Mouse (Mus musculus): Measurements from ENCODE around the gene Ptpn14.

The Ptpn14 gene

DNA sequence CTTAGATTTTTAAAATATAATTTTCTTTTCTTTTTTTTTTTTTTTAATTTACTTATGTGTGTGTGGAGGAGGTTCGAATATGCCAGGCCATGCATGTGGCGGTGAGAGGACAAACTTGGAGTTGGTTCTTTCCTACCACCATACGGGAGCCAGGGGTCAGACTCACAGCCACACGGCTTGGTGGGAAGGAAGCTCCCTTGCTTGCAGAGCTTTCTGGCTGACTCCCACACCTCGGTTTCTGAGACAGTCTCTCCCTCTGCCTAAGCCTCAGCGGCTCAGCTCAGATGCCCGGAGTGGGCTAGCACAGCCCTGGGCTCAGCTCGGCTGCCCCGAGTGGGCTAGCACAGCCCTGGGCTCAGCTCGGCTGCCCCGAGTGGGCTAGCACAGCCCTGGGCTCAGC, 10.5 kb upstream of the Ptpn14 start:
- no peak for DNase-seq (ENCODE audit: extremely low spot score)

DNA sequence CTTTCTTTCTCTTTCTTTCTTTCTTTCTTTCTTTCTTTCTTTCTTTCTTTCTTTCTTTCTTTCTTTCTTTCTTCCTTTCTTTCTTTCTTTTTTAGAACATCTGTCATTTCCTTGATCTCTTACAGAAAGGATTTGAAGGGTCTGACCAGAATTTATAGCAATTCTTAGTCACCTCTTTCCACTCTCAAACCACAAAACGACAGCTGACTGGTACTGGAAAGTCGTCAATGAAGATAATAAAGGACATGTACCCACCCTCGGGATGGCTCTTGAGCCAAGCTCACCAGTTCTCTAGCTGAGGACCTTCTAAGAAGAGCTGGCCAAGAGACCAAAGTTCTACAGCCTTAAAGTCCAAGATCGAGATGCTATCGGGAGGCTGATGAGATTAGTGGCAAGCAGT, 9.5 kb upstream of the Ptpn14 start:
- no peak for DNase-seq (ENCODE audit: extremely low spot score)

DNA sequence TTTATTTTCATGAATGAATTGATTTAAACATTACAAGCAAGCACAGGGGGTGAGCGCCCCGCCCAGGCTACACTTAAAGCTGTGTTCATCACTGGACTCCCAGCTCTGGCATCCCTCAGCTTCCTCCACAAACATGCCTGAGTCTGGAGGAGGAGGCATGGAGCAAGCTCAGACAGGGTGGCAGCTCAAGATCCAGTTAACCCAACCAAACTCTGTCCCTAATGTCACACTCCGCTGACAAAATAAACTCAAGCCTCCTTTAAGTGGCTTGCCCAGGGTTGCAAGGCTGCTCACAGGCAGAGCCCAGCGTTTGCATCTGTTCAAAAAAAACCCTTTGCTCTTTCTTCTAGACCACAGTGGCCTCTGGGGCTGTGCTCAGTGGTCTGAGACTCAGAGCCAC, 1.9 kb upstream of the Ptpn14 start:
- DNase-seq (ENCODE audit: extremely low spot score): no peak

DNA sequence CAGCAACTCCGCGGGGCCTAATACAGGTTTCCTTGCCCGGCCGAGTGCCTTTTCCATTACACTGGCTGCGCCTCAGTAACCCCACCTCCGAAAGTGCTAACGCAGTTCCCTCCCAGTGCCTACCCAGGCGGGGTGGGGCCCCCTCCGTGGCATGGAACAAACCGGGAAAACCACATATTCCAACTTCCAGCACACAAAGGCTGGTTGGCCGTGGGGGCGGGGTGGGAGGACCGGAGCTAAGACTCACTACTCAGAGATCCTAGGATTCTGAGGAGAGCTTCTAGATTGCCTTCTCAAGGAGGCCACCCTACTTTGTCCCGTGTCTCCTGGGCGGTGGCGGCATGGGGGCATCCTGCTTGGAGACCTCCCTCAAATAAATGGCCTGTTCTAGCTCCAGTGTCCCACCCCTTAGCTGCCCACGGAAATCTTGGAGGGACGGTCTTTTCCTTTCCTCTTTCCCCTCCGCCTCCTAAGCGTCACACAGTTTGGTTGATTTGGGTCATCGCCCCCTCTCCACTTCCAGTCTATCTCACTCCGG, 653 bp upstream of the Ptpn14 start:
- peak; percentile 78 for DNase-seq (ENCODE audit: extremely low spot score)

DNA sequence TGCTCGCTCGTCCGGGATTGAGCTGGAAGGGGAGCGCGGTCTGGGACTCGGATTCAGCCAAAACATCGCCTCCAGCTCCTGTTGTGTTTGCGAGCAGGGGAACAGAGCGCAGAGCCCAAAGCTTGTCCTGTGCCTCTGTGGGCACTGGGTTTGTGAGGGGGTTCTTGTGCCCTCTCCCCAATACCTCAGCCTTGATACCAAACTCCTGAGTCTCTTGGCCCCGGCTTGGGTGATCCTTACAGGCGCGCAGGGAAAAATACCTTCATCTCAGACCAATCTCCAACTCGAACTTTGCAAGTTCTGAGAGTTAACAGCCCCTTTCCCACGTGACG, 682 bp downstream of the Ptpn14 start:
- no peak for DNase-seq (ENCODE audit: extremely low spot score)

DNA sequence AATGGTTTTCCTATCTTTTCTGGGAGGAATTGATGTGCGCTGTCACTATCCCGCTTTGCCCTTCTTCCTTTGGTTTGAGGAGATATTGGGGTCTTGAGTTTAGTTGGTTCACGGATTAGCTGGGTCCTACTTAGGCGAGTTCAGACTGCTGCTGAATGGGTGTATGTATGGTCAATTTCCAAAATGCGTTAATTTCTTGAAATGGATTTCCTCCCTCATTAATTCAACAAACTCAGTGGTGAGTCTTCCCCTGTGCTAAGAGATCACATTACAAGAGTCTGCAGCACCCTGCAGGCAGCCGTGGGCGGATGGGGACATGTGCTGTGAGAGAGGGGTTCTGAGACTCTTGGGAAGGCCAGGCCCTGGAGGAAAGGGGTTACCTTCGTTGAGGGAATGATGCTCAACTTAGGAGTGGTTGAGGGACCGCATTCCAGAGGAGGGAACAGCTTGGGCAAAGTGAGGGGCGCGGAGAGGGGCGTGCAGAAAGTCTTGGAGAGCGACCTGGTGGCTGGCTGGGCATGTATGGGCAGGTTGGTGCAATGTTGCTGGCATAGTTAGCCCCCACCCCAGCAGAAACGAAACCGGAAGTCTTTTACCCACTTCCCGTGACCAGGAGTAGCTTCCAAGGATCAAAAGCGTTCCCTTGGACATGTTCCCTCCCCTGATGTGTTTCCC, 1.2 kb downstream of the Ptpn14 start:
- no peak for DNase-seq (ENCODE audit: extremely low spot score)

DNA sequence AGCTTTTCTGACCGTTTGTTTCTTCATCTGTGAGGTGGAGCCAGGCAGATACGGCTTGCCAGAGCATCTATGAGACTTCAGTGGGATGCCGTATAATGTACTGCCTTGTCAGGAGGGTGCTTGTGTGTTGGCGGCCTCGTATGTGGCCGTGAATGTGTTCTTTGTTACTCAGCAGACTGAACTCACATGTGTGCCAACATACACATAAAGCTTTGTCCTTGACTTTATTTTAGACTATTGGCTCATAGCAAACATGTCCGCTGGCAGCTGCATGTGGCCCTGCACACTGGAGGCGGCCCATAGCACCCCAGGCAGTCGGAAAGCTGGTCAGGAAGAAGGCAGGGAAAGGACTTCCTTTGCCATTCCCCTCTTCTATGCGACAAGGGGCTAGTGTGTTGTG, 3.6 kb downstream of the Ptpn14 start:
- DNase-seq (ENCODE audit: extremely low spot score): no peak

DNA sequence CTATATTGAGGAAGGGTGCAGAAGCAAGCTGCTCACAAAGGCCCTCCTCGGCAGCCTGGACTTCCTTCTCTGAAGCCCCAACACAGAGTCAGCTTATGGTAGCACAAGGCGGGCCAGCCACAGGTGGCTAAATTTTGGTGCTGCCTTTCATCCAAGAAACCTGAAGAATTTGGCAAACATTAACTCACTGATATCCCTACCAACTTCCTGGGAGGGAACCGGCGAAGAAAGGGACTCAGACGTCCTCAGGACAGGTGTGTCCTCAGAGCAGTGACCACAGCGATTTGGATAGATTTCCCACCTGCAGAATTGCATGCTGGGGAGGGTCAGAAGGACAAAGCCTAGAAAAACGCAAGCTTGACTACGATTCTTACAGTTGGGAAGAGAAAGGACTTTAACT, 4.1 kb downstream of the Ptpn14 start:
- no peak for DNase-seq (ENCODE audit: extremely low spot score)

DNA sequence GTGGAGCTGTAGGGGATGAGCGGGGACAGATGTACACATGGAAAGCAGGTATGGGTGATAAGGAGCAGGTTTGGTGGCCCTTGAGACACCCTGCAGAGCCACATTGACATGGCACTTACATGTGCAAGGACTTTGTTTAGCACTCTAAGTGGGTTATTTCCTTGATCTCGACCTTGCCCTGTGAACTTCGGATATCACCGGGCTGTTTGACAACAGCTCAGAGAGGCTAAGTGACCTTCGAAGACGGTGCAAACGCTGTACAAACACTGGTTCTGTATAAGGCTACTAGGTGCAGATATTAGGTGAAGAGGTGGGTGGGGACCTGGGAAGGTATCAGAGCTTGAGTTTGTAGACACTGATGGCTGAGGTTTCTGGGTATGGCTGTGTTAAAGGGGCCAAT, 12.0 kb downstream of the Ptpn14 start:
- no peak for DNase-seq (ENCODE audit: extremely low spot score)

DNA sequence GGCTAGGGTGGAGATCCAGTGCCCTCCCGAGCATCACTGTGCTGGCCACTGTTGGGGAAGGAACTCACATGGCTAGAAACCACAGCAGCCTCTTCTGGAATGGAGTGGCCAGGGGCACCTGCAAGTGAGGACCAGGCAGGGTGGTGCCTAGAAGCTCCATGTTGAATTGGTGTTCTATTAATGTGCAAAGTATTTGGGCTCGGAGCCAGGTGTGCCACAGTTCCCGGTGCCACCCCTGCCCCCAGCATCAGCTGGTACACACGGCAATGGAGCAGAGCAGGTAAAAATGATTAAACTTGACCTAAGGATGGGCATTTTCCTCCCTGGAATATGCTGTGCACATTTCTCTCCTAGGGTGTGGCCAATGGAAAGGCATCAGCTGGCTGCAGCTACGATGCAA, 14.0 kb downstream of the Ptpn14 start:
- DNase-seq (ENCODE audit: extremely low spot score): no peak

DNA sequence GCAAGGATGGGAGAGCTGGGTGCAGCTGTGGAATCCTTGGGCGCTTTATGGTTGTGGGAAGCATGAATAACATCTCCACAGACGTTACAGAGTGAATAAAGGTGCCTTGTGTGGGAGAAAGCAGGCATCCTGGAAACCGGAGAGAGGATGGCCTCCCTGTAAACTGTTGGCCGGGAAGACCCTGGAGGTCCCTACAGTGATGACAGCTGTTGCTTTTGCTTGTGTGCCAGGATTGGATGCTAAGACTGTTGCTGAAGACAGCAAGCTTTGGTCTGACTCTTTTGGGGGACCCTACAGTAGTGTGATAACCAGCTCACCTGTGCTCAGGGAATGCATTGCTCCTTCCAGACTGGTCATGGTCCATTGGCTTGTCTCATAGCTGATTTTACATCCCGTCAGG, 15.1 kb downstream of the Ptpn14 start:
- no peak for DNase-seq (ENCODE audit: extremely low spot score)

DNA sequence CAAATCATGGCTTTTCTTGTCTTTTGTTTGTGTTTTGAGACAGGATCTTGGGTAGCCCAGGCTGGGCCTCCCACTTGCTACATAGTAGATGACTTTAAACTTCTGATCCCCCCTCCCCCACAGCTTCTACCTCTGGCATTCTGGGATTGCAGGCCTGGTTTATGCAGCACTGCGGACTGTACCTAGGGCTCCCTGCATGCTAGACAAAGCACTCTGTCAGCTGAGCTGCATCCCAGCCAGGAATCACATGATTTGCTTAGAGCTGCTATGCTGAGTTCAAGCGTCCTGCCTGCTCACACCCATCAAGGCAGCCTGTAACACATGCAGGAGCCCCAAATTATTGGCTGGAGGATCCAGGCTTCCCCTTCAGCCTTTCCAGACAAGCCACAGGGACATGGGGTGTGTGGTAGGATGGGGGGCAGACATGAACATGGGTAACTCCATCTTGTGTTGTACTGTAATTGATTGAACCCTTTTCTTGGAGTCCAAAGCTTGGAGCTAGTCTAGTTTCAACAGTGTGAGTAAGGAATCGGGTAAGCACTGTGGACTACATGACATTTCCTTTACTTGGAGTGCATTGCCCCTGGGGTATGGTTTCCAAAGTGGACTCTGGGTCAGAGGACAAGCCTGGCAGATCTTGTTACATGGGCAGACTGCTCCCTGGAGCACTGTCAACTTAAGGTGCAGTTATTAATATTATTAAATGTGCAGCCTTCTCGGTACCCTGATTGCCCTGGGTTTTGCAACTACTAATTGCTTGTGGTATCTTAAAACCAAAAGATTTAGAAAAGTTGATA, 17.0 kb downstream of the Ptpn14 start:
- DNase-seq (ENCODE audit: extremely low spot score): no peak

DNA sequence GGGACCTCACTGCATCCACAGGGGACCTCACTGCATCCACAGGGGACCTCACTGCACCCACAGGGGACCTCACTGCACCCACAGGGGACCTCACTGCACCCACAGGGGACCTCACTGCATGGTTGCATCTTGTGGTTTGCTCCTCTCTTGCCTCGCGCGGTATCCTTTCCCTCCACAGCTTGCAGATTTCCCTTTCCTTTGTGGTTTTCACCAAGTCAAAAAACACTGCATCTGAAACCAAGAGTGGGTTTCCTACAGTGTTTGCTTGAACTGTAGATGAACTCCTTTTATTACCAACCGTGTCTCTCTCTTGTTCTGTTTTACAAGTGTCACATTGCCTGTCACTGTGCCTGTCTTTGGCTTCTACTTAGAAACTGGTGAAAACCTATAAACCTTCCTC, 18.5 kb downstream of the Ptpn14 start:
- no peak for DNase-seq (ENCODE audit: extremely low spot score)

DNA sequence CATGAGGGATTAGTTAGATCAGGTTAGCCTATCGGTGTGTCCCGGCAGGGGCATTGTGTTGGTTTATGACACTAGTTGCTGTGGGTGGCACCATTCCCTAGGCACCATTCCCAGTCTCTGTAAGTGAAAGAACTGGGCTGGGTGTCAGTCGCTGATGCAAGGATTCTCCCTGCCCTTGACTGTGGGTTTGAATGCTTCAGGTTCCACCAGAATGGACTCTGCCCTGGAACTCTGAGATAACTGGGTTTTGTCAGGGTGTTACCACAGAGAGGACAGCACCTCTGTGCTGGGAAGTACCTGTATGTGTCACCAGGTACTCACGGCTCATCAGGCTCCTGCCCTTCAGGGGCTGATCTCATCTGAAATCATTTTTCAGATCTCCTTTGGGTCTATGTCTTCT, 21.7 kb downstream of the Ptpn14 start:
- DNase-seq (ENCODE audit: extremely low spot score): no peak

DNA sequence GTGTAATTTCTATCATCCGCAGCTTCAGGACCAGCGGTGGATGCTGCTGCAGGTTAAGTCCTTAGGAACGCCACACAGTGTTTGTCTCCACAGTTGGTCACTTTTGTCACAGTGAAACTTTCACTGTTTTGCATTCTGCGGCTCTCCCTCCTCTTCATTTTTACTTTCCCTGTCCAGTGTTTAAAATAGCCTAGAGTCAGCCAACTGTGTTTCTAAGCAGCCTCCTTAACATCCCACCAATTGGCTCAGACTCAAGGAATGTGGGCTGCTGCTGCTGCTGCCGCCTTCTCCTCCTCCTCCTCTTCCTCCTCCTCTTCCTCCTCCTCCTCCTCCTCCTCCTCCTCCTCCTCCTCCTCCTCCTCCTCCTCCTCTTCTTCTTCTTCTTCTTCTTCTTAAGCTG, 22.2 kb downstream of the Ptpn14 start:
- DNase-seq (ENCODE audit: extremely low spot score): no peak

DNA sequence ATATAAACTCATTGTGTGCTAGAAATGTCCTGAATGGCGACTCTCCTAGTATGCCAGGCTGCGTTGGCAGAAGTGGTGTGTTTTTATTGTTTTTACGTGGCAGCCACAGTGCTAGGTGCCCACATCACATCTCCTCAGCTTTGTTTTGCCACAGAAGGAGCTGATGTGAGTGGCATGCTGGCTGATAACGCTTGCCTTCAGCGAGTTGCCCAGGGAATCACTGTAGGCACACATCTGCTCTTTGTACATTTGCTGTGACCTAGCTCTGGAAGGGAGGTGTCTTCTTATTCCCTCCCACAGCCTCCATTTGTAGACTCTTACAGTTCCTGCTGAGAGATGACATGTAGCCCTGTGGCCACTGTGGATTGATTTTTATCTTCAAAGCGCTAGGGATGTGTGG, 24.2 kb downstream of the Ptpn14 start:
- no peak for DNase-seq (ENCODE audit: extremely low spot score)

DNA sequence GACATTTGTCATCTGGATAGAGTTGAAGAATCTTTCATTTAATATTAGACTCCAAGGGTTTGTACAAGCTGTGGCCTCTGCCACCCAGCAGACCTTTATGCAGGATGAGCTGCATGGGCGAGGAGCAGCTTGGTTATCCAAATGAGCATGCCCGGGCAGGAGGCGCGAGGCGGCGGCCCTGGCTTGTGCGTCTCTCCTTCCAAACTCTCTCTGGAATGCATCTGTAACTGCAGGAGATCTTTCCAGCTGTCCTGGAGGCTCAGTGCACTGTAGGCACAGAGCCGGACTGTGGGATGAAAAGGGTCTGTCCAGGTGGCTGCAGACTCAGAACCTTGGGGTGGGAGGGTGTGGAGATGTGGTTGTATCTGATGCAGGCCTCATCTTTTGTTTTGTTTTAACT, 27.0 kb downstream of the Ptpn14 start:
- DNase-seq (ENCODE audit: extremely low spot score): no peak

DNA sequence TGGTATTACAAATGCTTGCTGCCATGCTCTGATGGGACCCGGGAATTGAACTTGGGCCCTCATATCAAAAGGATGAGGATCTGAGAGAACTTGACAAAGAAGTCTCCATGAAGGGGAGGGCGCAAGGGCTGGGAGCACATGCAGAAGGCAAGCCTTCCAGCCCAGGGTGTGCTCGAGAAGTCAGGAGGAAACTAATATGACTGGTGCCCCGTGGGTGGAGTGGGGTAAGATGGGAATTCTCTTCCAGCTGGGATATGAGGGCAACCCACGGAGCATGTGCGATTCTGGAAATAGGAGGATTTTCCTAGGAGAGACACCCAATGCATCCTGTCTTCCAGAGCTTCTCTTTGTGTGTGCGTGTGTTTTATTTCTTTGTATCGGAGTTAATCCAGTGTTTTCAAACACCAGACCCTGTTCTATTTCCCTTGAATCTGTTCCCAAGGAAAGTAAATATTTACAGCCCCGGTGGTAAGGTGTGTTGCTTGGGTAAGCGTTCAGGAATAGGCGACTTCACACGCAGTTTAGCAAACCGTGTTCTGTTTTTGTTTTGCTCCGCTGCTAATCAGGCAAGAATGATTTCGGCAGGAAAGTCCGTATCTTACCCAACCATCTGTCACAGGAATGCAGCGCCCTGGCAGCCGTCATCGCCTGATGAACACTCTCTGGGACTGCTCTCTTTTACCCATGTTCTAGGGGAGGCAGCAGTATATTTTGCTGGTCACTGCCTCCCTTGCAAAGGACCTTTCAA, 28.4 kb downstream of the Ptpn14 start:
- peak; percentile 48 for DNase-seq (ENCODE audit: extremely low spot score)

DNA sequence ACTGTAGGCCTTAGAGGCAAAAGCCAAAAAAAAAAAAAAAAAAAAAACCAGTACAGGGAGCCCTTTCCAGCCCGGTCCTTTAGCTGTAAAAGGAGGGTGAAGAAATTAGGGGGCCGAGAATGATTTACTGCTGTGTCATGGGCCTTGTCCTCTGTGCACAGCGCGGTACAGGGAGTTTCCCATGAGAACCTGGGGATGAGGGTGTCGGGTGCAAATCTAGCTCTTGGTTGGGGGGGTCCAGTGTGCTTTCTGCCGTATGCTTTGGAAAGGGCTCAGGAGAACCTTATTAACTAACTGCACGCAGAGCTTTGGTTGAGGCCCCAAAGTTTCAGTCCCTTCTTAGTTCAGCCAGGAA, 29.0 kb downstream of the Ptpn14 start:
- no peak for DNase-seq (ENCODE audit: extremely low spot score)

DNA sequence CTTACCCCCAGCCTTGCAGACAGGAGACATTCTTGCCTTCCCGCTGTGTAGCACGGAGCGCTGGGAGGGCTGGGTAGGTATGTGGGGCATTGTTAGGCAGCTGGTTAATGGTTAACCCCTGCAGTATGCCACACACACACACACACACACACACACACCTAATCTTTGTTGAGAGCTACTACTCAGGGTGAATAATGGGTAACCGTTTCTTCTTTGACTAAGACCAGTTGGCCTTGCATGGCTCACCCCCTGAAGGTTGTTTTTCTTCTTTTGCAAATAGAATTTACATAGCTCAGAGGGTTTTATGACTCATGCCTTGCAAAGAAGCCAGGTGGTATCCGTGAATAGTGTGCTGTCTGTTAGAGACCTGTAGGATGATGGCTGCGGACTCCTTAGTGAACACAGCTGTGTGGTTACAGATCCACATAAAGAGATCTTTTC, 33.5 kb downstream of the Ptpn14 start:
- peak; percentile 23 for DNase-seq (ENCODE audit: extremely low spot score)

DNA sequence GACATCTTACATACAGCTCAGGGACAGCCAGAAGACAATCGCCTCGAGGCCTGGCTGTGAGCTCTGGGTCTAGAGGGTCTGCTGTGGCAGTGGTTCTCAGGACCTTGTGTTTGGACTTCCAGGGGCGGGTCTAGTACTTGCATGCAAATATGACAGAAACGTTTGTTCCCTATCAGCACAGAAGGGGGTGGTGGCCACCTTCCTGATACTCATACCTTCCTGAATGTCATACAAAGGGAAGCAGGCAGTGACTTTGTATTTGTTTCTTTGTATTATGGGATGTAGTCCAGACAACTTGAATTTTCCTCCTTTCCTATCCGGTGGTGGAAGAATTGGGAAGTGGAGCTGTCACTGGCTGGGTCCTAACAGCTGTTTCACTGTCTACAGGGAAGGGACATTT, 36.2 kb downstream of the Ptpn14 start:
- no peak for DNase-seq (ENCODE audit: extremely low spot score)

DNA sequence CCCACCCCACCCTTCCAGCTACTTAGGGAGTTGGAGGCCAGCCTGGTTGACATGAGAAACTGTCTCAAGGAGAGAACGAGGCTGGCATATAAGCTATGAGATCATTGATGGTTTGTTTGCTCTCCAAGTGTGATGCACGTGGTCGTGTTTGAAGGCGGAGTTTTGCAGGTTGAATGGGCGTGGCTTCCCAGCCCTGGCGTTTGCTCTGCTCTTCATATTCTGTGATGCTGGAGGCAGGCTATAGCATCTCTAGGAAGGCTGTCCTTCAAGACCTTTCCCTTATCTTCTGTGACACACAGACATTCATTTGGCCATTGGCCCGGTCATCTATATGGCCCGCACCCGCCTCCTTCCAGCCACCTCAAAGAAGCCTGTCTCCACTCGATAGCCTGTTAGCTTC, 39.1 kb downstream of the Ptpn14 start:
- no peak for DNase-seq (ENCODE audit: extremely low spot score)

DNA sequence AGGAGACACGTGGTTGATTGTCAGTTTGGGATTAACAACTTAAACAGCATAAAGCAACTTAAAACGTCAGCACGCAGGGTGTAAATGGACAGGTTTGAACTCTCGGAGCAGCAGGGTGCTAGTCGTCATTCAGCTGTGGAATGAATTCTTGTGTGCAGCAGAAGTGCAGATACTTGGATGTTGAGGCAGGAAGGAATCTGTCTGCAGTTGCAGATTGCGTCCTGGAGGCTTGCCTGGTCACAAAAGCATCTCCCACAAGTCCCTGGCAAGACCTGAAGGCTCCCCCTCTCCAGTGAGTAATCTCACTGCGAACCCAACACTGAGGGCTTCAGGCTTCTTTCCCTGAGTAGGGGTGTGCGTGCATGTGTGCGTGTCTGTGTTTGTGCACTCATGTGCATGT, 39.8 kb downstream of the Ptpn14 start:
- no peak for DNase-seq (ENCODE audit: extremely low spot score)

All from embryo, embryonic 9.5 days (tissue).